Mouse (Mus musculus): ENCODE measurements around the gene Rab1b. TPM values are rescaled to one million over a fixed set of nuclear protein-coding genes. Genes with fewer than 3 reads are reported as not detected.

The Rab1b gene
- total RNA-seq, 2 experiments from 2014 or later = 160 to 170 TPM

DNA sequence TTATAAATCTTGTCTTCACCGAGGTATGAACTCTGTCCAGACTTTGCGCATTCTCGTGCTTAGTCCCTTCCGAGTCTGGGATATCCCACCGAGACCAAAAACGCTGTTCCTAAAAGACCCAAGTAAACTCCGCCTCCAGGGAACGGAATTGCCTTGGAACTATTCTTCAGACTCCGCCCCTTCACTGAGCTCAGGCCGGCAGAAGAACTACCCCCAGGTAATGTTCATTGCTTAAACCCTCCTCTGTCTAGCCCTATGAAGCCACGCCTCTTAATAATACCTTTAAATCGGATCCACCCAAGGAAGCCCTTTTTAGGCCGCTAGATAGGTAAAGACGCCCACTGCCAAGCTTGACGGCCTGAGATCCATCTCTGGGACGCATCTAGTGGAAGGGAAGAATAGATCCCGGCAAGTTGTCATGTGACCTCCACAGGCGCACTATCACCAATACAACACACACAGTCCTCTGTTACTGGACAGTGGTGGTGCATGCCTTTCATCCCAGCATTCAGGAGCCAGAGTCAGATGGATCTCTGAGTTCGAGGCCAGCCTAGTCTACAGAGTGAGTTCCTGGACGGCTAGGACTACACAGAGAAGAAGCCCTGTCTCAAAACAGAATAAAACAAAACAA is 34.4 kb downstream of the Rab1b start:
- peak in 1 of 2 experiments; percentile 6 for DNase-seq (ENCODE audit: low spot score in 2 of 2)

DNA sequence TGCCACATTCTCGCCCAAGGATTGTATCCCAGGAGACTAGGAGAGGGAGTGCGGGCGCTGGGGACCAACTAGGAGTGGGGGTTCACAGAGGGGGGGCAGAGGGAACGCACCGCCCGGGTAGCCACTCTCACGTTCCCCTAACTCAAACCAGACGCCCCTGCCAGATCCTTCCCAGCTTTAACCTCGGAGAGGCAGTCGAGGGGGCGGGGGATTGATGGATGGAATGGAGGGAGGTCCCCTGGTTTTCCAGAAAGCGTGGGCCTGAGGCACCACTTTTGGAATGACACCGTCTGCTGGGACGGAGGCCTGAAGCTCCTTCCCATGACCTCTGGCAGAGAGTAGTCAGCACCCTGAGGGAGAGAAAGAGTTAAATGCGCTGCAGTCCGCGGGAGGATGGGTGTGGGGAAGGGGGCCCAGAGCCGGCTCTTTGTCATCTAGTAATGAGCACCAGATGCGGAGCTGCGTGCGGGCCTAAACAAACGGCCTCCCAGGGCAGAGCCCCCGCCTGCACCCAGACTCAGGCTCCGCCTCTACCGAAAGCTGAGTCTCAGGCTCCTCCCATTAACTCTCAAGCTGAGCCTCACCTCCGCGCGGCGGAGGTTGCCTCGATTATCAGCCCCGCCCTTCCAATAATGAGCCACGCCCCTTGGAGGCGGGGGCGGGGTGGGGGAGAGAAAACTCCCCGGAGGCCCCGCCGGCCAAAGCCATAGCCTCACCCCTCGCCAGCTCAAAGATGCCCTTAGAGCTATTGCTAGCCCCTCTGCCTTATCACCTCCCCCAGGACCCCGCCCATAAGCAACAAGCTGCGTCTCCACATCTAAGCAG is 35.1 kb downstream of the Rab1b start:
- DNase-seq (ENCODE audit: low spot score in 2 of 2) = peak in 1 of 2 experiments; percentile 48

DNA sequence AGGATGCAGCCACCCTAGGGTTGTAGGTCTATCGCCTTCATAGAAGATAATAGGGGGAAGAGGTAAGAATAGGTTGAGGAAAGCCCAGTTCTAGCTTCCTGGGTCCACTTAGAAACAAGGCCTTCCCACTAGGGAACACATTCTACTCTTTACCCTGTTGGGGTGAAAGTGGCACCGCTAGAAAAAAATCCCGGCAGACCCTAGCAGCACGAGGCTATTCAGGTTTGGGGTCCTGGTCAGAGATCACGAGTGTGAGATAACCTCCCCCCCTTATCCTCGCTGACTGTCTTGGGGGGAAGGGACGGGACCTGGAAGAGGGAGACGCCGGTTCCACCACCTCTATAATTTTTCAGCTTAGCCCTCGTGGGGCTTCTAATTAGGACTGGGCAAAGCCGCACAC is 35.8 kb downstream of the Rab1b start:
- no peak for DNase-seq (ENCODE audit: low spot score in 2 of 2)

DNA sequence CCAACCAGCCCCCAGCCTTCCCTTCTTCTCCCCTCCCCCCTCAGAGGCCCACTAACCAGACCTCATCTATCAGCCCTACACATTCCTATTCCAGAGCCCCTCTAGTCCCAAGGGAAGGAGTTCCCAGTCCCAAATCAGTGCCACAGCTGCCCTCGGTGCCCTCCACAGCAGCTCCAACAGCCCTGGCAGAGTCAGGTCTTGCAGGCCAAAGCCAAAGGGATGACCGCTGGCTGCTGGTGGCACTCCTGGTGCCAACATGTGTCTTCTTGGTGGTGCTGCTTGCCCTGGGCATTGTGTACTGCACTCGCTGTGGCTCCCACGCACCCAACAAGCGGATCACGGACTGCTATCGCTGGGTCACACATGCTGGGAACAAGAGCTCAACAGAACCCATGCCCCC is 36.9 kb downstream of the Rab1b start:
- no peak for DNase-seq (ENCODE audit: low spot score in 2 of 2)

DNA sequence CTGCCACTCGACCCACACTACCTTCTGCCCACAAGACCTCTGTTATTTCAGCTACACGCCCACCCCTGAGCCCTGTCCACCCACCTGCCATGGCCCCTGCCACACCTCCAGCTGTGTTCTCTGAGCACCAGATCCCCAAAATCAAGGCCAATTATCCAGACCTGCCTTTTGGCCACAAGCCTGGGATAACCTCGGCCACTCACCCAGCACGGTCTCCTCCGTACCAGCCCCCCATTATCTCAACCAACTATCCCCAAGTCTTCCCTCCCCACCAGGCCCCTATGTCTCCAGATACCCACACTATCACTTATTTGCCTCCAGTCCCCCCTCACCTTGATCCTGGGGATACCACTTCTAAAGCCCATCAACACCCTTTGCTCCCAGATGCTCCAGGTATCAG is 37.4 kb downstream of the Rab1b start:
- DNase-seq (ENCODE audit: low spot score in 2 of 2) = no peak

DNA sequence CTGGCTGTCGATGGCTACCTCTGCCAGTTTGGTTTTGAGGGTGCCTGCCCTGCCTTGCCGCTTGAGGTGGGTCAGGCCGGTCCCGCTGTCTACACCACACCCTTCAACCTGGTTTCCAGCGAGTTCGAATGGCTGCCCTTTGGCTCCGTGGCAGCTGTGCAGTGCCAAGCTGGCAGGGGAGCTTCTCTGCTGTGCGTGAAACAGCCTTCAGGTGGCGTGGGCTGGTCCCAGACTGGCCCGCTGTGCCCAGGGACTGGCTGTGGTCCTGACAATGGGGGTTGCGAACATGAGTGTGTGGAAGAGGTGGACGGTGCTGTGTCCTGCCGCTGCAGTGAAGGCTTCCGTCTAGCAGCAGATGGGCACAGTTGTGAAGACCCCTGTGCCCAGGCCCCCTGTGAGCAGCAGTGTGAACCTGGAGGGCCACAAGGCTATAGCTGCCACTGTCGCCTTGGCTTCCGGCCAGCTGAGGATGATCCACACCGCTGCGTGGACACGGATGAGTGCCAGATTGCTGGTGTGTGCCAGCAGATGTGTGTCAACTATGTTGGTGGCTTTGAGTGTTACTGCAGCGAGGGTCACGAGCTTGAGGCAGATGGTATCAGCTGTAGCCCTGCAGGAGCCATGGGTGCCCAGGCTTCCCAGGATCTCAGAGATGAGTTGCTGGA is 38.2 kb downstream of the Rab1b start:
- no peak for DNase-seq (ENCODE audit: low spot score in 2 of 2)

DNA sequence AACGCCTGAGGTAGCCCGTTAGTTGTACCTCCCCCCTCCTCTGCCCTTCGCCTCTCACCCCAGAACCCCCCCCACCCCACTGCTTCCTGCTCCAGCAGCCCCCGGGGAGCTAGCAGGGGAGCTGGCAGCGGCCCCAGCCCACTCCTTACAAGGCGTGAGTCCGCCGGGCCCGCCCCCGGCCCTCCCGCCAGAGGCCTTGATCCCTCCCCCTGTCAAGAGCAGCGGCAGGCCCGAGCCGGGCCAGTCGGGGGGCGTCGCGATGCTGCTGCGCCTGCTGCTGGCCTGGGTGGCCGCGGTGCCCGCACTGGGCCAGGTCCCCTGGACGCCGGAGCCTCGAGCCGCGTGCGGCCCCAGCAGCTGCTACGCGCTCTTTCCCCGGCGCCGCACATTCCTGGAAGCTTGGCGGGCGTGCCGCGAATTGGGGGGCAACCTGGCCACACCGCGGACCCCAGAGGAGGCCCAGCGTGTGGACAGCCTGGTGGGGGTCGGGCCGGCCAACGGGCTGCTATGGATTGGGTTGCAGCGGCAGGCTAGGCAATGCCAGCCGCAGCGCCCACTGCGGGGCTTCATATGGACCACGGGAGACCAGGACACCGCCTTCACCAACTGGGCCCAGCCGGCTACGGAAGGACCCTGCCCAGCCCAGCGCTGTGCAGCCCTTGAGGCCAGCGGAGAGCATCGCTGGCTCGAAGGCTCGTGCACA is 38.9 kb downstream of the Rab1b start, which contains the start of gene Cd248:
TSS of gene Cd248 (plus strand) at position 212 of the 703 bp plus-strand sequence.
- DNase-seq (ENCODE audit: low spot score in 2 of 2) = no peak

DNA sequence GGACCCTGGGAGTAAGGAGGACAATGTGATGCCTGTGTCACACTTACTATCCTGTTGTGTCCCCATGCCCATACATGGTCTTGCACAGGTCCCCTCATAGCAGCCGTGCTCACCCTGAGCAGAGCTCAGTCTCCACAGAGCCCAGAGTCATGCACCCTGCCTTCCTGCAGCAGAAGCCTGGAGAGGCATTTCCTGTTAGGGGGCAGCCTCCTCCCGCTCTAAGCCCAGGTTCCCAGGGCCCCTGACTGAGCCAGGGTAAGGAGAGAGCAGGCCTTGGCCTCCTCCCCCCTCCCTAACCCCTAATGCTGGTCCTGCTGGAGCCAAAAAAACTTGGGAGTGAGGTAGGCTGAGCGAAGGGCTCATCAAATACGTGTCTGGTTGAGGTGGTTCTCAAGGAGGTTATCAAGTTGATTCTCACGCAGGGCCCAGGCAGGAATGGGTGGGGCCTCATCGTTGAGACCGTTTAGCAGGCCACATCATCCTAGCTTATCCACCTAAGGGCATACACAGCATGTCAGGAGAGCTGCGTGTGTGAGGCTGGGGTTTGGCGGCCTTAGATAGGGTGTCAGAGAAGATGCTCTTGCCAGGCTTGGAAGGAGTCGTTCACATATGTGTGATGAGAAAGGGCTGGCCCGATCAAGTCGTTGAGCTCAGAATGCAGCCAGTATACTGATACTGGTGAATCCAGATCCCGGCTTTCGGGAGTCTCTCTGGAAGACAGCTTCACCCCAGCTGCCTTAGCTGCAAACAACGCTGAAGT is 39.7 kb downstream of the Rab1b start:
- no peak for DNase-seq (ENCODE audit: low spot score in 2 of 2)

DNA sequence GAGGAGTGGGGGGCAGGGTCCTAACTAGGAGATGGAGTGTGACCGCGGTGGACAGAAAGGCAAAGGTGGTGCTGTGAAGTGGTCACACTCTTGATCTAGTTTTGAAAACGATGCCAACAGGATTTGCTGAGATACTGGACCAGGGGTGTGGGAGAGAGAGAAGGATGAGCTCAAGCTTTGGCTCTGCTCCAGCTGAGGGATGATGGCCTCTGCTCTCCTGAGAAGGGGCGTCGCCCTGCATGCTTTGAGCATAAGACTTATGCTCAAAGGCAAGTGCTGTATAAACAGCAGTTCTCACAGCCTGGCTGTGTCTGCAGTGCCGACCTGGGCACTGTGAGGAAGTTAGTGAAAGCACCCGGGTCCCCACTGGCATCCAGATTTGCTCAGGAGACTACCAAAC is 41.8 kb downstream of the Rab1b start:
- no peak for DNase-seq (ENCODE audit: low spot score in 2 of 2)

DNA sequence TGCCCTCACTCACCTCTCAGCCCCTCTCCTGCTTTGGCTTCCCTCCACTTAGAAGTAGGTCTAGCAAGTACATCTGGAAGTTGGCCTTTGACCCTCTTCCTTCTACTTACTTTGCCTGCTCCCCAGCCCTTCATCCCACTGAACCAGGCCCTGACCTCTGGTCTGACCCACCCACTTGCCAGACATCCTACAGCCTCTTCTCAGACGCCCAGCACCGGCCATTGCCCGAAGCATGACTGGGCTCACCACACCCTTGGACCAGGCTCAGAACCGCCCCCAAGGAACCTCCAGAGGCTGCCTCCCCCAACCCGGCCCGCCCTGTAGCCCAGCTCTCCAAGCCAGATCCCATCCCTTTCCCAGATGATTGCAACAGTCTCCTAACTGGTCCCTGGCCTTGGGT is 44.4 kb downstream of the Rab1b start:
- no peak for DNase-seq (ENCODE audit: low spot score in 2 of 2)

DNA sequence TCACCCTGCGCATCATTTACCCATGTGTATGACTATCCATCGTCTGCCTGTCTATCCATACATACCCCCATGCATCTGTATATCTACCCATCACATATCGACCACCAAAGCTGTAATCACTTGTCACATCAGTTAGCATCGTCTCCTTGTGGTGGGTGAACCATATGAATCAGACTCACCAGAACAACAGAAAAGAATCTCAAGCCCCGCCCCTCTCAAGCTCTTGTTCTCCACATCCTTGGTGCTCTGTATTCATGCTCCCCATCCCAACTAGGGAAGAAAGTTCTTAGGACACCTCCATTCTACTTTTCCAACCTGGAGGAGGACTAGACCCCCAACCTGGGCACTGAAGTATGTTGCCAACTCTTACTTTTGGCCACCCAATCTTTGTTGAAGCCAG is 44.8 kb downstream of the Rab1b start:
- no peak for DNase-seq (ENCODE audit: low spot score in 2 of 2)

DNA sequence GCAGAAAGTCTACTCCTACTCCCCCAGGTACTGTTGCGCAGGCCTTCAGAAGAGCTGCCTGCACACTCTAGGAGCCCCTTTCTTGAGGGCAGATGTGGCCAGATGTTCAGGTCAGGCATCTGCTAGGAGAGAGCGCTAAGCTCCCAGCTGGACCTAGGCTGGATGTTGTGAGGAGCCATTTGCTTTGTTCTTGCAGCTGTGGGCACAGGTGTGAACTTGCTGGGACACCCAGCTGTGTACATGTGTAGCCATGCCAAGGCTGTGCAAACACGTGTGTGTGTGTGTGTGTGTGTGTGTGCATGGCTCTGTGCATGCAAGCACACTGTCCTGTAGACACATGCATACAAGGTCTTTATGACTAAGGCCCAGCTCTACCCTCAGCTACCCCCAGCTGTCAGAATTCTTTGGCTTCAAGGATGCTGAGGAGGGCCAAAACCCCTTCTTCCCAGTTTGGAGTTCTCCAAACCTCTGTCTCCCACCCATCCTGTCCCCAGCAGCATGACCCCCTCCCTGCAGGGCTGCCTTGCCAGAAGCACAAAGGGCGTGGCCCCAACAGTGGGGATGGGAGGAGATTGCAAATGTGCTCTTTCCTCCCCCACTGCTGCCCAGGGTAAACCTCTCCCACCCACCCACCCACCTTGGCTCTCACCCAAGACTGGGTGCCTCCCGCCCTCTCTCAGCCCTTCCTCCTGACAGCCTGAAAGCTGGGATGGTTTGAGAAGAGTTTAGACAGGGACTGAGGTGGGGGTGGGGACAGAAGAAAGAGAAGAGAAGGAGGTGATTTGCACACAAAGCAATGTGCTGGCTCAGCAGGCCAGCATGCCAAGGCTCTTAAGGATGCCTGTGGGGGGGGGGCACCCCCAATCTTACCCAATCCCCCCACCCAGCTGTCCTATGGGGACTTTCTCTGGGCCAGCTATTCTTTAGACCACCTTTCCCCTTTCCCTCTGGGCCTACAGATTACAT is 46.2 kb downstream of the Rab1b start:
- no peak for DNase-seq (ENCODE audit: low spot score in 2 of 2)

DNA sequence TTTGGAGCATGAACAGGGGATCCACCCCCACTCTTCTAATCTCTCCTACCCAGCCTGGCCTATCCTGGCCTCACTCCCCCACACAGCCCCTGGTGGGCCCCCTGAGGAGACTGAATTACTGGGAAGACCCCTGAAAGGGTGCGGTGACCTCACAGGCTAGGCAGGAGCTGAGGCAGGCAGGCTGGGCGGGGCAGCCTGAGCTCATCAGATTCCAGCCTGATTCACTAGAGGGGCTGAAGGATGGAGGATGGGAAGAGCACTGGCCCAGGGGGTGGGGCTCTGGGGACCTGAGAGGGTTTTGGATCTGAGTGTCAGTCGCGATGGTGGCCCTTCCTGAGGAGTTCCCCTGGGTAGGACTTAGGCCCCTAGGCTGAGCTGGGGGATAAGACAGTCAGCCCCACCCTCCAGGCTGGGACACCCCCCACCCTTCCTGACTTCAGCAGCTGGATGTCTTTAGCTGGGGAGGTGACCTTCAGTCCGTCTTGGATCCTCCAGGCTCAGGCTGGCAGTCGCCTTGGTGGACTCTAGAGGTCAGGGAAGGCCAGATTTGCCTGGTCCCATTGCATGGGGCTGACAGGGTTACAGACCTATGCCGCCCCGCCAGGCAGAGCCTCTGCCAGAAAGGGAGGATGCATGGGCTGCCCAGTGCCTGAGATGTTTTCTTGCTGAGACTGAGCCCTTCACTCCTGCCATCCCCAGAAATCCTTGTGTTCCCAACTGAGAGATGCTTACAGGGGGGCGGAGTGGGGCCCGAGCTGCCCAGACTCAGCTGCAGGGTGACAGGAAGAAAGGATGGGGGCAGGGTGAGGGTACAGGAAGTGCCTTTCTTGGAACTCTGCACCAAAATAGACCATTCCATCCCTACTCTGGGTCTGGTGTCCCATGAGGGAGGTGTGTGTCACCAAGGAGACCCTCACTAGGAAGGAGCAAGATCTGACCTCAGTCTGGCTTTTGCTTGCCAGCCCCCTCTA is 47.8 kb downstream of the Rab1b start:
- no peak for DNase-seq (ENCODE audit: low spot score in 2 of 2)

DNA sequence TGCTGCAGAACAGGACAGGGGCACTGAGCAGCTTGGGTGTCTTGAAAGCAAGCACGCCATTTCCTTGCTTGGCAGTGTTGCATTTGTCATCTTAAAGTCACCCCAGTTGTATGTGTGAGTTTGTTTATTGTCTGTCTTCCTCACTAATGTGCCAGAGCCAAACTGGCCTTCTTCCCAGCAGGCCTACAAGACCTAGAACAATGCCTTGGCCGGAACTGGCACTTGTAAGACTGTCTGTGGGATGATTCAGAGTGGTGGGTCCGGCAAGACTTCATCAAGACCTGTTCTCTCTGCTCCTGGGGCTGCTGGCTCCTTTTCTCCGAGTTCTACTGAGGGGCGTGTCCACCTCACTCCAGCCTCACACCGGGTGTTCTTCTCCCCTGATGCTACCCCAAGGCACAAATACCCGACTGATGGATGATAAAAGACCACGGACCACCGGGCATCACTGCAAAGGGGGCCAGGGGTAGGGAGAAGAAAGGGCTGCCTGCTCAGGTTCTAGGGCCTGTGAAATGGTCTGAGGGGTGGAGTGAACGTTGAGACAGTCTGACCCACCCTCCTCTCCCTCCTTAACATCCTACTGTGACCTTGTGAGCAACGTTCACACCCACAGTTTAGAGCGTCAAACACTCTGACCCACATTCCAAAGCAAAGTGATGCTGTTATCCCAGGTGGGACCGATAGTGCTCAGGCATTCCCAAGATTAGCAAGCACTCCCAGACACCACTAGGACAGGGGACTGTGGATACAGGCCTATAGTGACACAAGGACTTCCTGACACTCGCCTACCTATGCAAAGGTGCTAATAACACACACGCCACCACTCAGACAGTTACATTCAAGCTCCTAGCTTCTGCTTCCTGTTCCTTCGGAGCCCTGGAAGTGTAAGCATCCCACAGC is 48.7 kb downstream of the Rab1b start:
- DNase-seq (ENCODE audit: low spot score in 2 of 2) = no peak

DNA sequence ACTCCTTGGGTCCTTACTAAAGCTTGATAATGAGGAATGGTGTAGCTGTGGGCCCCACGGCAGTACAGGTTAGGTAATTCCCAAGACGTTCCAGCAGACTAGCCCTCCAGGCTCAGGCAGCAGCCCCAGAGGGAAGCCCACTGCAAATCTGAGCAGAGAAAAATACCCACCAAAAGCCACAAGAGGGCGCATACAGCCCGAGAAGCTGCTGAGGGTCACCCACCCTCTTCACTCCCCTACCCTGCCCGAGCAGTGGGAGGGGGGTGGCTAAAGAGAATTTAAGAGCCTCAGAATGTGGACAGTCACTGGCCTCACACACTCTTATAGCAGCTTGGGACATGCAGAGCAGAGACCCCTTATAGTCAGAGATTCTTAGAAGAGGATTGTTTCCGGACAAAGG is 50.6 kb downstream of the Rab1b start:
- DNase-seq (ENCODE audit: low spot score in 2 of 2) = no peak

DNA sequence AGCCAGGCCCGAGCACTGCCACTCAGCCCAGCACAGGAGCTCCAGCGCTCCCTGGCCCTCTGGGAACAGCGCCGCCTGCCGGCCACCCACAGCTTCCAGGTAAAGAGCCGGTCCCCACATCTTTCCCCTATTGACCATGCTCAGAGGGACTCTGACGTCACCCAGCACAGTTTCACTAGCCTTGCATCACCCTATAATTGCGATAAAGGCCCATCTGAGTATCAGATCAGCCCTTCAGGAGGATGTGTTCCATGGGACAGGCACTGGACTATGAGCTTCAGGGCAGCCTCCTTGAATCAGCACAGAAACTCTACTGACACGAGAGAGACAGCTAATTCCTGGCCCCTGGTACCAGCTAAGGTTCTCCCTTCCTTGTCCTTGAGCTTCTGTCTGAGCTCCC is 53.0 kb downstream of the Rab1b start:
- DNase-seq (ENCODE audit: low spot score in 2 of 2) = no peak

DNA sequence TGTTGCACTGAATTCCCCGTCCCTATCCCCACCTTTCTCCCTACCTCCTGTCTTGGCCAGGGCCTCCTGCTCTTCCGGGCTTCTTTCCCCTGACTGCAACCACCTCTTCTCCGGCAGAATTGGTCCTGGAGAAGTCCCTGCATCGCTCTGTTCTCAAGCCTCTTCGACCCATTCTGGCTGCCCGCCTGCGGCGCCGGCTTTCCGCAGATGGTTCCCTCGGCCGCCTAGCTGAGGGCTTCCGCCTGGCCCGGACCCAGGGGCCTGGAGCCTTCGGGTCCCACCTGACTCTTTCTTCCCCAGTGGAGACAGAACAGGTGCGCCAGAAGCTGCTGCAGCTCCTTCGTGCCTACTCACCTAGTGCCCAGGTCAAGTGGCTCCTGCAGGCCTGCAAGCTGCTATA is 54.0 kb downstream of the Rab1b start:
- DNase-seq (ENCODE audit: low spot score in 2 of 2) = no peak

Data from layer of hippocampus, adult 18-20 months (tissue).